Mouse (Mus musculus) megakaryocyte, embryonic 14.5 days (primary cell): ENCODE results near the gene Pabpc1l.

Experiments
- FLI1 ChIP-seq: IDR thresholded peaks from 2 replicates; pipeline ENCODE4 v1.6.1; 2012; ENCODE audit warnings: low read length, inconsistent platforms, mixed read lengths
- GATA1 ChIP-seq: IDR thresholded peaks from 3 replicates; pipeline ENCODE4 v1.6.1; 2012; ENCODE audit warnings: mixed read lengths, low read length, inconsistent platforms, borderline replicate concordance

DNA sequence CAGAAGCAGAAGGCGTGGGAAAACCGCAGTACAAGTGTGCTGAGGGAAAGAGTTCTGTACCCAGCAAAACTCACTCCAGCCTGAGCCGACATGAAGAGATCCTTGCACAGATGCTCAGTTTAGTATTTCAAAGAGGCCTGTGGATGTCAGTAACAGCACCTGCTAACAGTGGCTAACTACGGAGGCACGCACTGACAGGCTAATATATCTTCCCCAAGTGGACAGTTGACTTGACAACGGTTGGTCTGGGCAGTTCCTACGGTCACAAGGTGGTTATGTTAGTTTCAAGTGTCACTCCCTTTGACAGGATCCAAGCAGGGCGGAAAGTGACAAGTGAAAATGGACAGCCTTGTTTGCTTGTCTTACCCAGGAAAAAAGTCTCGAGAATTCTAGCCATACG lies 56.9 kb downstream of the Pabpc1l start:
- TF ChIP-seq GATA1 = no peak
- TF ChIP-seq FLI1 = no peak
